Mouse (Mus musculus): Measurements from ENCODE around the gene Trpc4ap.

DNA sequence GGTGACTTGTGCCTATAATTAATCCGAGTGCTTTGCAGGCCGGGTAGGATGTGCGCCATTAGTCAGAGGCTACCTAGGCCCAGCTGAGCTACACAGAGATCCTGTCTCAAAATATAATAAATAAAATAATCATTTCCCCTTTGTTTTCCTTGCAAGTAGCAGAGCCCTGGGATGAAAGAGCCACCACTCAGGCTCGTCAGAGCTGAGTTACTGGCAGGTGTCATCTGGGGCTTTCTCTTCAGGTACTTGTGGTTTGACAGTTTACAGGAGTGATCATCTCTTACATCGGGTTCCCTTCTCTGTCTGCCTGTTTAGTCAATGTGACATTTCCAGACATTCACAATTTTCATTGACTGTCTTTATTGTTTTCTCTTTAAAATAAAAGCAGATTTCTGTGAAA is 5.6 kb downstream of the Trpc4ap start:
- TF ChIP-seq POLR2A (IDR thresholded peaks at IDR 0.05; ENCODE audit: insufficient read depth, low read length): no peak
- no peak for TF ChIP-seq CTCF (IDR thresholded peaks at IDR 0.05; ENCODE audit: low read depth, low read length)

All from ES-Bruce4 (cell line).